Mouse (Mus musculus) kidney, embryonic 14.5 days (tissue): ENCODE results near the gene AW822073. TPM values are rescaled to one million over a fixed set of nuclear protein-coding genes. Genes with fewer than 3 reads are reported as not detected.

Source experiments
- ATAC-seq: fragments of 200-750 bp; cut with Nextera tagmentation; 2 replicates; pipeline ENCODE4 v1.8.0; 2017; ENCODE audit warnings: moderate number of reproducible peaks, mild to moderate bottlenecking, moderate TSS enrichment, moderate library complexity; ENCODE audit not compliant: low FRiP score, low TSS enrichment
- H3K27ac ChIP-seq: fragments of 300-500 bp; sonication (generic); 2 replicates; pipeline ENCODE4 v1.5.1; 2014; ENCODE audit warnings: low read depth, mild to moderate bottlenecking, low read length, moderate library complexity, mixed read lengths
- H3K27me3 ChIP-seq: fragments of 300-500 bp; sonication (generic); 2 replicates; pipeline ENCODE4 v1.6.1; 2014; ENCODE audit warnings: mild to moderate bottlenecking, low read length; ENCODE audit not compliant: control insufficient read depth, insufficient read depth
- H3K36me3 ChIP-seq: fragments of 300-500 bp; sonication (generic); 2 replicates; pipeline ENCODE4 v1.6.1; 2014; ENCODE audit warnings: low read length, mixed read lengths; ENCODE audit not compliant: control insufficient read depth, insufficient read depth
- H3K4me1 ChIP-seq: fragments of 300-500 bp; sonication (generic); 2 replicates; pipeline ENCODE4 v1.6.1; 2014; ENCODE audit warnings: low read length, mixed read lengths; ENCODE audit not compliant: control insufficient read depth, insufficient read depth
- H3K4me2 ChIP-seq: fragments of 300-500 bp; sonication (generic); replicated peaks from 2 replicates; pipeline ENCODE4 v1.6.1; 2014; ENCODE audit warnings: low read depth, mild to moderate bottlenecking, low read length
- H3K4me3 ChIP-seq: fragments of 300-500 bp; sonication (generic); 2 replicates; pipeline ENCODE4 v1.5.1; 2014; ENCODE audit warnings: mild to moderate bottlenecking, low read length
- H3K9ac ChIP-seq: fragments of 300-500 bp; sonication (generic); 2 replicates; pipeline ENCODE4 v1.6.1; 2014; ENCODE audit warnings: low read depth, mild to moderate bottlenecking, low read length, moderate library complexity
- H3K9me3 ChIP-seq: fragments of 300-500 bp; sonication (generic); 2 replicates; pipeline ENCODE4 v1.6.1; 2016; ENCODE audit warnings: low read length; ENCODE audit not compliant: control insufficient read depth
- WGBS: fragments of 180-500 bp; shearing (Covaris S2); extraction: QIAGEN DNeasy Blood & Tissue Kit; methylation state at CpG from one replicate; pipeline ENCODE4 v1.1.7; 2014; 5-methylcytosine and 5-hydroxymethylcytosine counted together
- polyA plus RNA-seq: library from polyadenylated mRNA; unstranded; fragments of >200 nt; fragmentation: Nextera tagmentation; extraction: Ambion mirVana; gene quantifications from 2 replicates; pipeline ENCODE4 v1.2.1, GENCODE M21; 2014

The AW822073 gene
- polyA plus RNA-seq, 1 experiment from 2014 or later: not detected

DNA sequence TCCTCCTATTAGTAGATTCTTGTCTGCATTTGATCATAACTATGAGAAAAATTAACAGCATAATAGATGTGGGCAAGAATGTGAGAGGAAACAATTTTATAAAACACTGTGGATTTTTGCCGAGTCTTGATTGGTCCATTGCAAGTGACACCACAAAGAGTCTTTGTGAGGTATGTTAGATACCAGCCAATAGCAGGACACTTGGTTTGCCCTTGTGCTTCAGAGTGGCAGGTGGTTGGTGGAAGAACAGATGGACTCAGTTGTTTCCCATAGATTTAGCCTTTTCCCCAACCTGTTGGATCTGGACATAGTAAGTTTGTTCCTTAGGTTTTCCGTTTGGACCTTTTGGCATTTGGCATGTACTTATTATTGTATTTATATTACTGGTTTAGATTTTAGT is 13.5 kb downstream of the AW822073 start:
- Histone ChIP-seq H3K4me3 (no peak overlapping the region), H3K27ac (no peak overlapping the region), H3K9me3 (no peaks in the 10 kb centered on the region), H3K4me2 (no peak overlapping the region), H3K4me1 (no peaks in the 10 kb centered on the region), H3K36me3 (no peaks in the 10 kb centered on the region), H3K27me3 (no peaks in the 10 kb centered on the region), H3K9ac (no peak overlapping the region)
- ATAC-seq: no peak
- WGBS: 91% methylated on average over 2 of the region's 2 CpGs

DNA sequence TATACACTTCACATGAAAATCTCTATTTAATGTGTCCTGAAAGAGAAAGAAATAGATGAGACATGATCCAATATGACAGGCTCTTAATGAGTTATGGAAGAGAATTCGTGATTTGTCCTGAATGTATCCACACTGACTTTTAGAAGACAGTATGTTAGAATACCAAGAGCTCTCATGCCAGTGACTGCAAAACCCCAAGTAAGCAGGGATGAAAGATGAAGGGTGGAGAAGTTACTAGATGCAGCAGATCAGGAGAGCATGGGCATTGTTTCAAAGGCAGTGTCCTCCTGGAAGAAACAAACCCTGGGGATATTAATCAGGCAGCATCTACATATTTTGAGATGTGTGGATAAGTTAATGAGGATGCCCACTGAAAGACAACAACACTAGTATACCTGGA is 14.2 kb downstream of the AW822073 start:
- Histone ChIP-seq H3K36me3 (no peaks in the 10 kb centered on the region), H3K4me3 (no peak overlapping the region), H3K27me3 (no peaks in the 10 kb centered on the region), H3K27ac (no peak overlapping the region), H3K9me3 (no peaks in the 10 kb centered on the region), H3K9ac (no peak overlapping the region), H3K4me2 (no peak overlapping the region), H3K4me1 (no peaks in the 10 kb centered on the region)
- ATAC-seq: no peak
- 62% methylated on average over 1 of the region's 1 CpGs for WGBS

- no peaks in the 10 kb centered on the region for H3K4me1 ChIP-seq
- no peaks in the 10 kb centered on the region for H3K9me3 ChIP-seq
- no peak overlapping the region for H3K27ac ChIP-seq
- H3K4me2 ChIP-seq: no peak overlapping the region
- no peaks in the 10 kb centered on the region for H3K27me3 ChIP-seq
- ATAC-seq: no peak
- H3K9ac ChIP-seq: no peak overlapping the region
- no peaks in the 10 kb centered on the region for H3K36me3 ChIP-seq
- H3K4me3 ChIP-seq: no peak overlapping the region
- WGBS: 81% methylated on average over 2 of the region's 2 CpGs
These were observed 14.8 kb downstream of the AW822073 start for GRCm38 (mm10) chr10:58209710-58210467.

GRCm38 (mm10) chr10:58206639-58207404 is 17.9 kb downstream of the AW822073 start:
- no peak overlapping the region for H3K4me2 ChIP-seq
- H3K27ac ChIP-seq: no peak overlapping the region
- H3K4me1 ChIP-seq: no peaks in the 10 kb centered on the region
- H3K9ac ChIP-seq: no peak overlapping the region
- 91% methylated on average over 4 of the region's 4 CpGs for WGBS
- ATAC-seq: no peak
- no peak overlapping the region for H3K4me3 ChIP-seq
- H3K27me3 ChIP-seq: no peaks in the 10 kb centered on the region
- H3K9me3 ChIP-seq: no peaks in the 10 kb centered on the region
- H3K36me3 ChIP-seq: no peaks in the 10 kb centered on the region

- 48% methylated on average over 1 of the region's 1 CpGs for WGBS
- Histone ChIP-seq H3K4me2 (no peak overlapping the region), H3K4me3 (no peak overlapping the region), H3K4me1 (no peaks in the 10 kb centered on the region), H3K27ac (no peak overlapping the region), H3K27me3 (no peaks in the 10 kb centered on the region), H3K9me3 (no peaks in the 10 kb centered on the region), H3K9ac (no peak overlapping the region), H3K36me3 (no peaks in the 10 kb centered on the region)
- no peak for ATAC-seq
These were observed 18.7 kb downstream of the AW822073 start for GRCm38 (mm10) chr10:58205986-58206385.

Other genes with a start within 250 kb of the AW822073 start
- gene Duxf3, start 7.7 kb upstream of the AW822073 start, polyA plus RNA-seq: not detected in 2 replicates
- not detected in 2 replicates for gene Gm4981, start 11.8 kb upstream of the AW822073 start, polyA plus RNA-seq
- 52.2 and 62.0 TPM in 2 replicates for gene Gcc2, start 30.6 kb upstream of the AW822073 start, polyA plus RNA-seq
- 112 and 131 TPM in 2 replicates for gene Lims1, start 98.5 kb upstream of the AW822073 start, polyA plus RNA-seq
- 26.2 and 48.2 TPM in 2 replicates for gene Ranbp2, start 222.0 kb upstream of the AW822073 start, polyA plus RNA-seq